Mouse (Mus musculus) stomach, embryonic 14.5 days (tissue): ENCODE data around the gene Gm15013. TPM values are rescaled to one million over a fixed set of nuclear protein-coding genes. Genes with fewer than 3 reads are reported as not detected.

Experiments used
- ATAC-seq: fragments of 200-750 bp; cut with Nextera tagmentation; 2 replicates; pipeline ENCODE4 v1.8.0; 2017; ENCODE audit warnings: low read depth, moderate TSS enrichment; ENCODE audit not compliant: insufficient number of reproducible peaks, insufficient read depth, low FRiP score
- H3K27ac ChIP-seq: fragments of 300-500 bp; sonication (generic); 2 replicates; pipeline ENCODE4 v1.5.1; 2014; ENCODE audit warnings: mild to moderate bottlenecking, low read length, moderate library complexity, mixed read lengths
- H3K27me3 ChIP-seq: fragments of 300-500 bp; sonication (generic); 2 replicates; pipeline ENCODE4 v1.6.1; 2014; ENCODE audit warnings: low read length, control low read depth, mixed read lengths; ENCODE audit not compliant: control insufficient read depth, insufficient read depth
- H3K36me3 ChIP-seq: fragments of 300-500 bp; sonication (generic); 2 replicates; pipeline ENCODE4 v1.6.1; 2014; ENCODE audit warnings: mild to moderate bottlenecking, control low read depth, low read length, moderate library complexity, mixed read lengths; ENCODE audit not compliant: control insufficient read depth, insufficient read depth
- H3K4me1 ChIP-seq: fragments of 300-500 bp; sonication (generic); 2 replicates; pipeline ENCODE4 v1.6.1; 2014; ENCODE audit warnings: low read length, control low read depth, mixed read lengths; ENCODE audit not compliant: control insufficient read depth, insufficient read depth
- H3K4me2 ChIP-seq: fragments of 300-500 bp; sonication (generic); replicated peaks from 2 replicates; pipeline ENCODE4 v1.6.1; 2014; ENCODE audit warnings: low read depth, low read length, control low read depth
- H3K4me3 ChIP-seq: fragments of 300-500 bp; sonication (generic); 2 replicates; pipeline ENCODE4 v1.5.1; 2014; ENCODE audit warnings: low read depth, low read length, control low read depth
- H3K9ac ChIP-seq: fragments of 300-500 bp; sonication (generic); replicated peaks from 2 replicates; pipeline ENCODE4 v1.6.1; 2014; ENCODE audit warnings: low read depth, mild to moderate bottlenecking, control low read depth, low read length, moderate library complexity, mixed read lengths
- H3K9me3 ChIP-seq: fragments of 300-500 bp; sonication (generic); 2 replicates; pipeline ENCODE4 v1.6.1; 2016; ENCODE audit warnings: low read depth, low read length, control low read depth; ENCODE audit not compliant: control insufficient read depth
- WGBS: fragments of 180-500 bp; shearing (Covaris S2); extraction: QIAGEN DNeasy Blood & Tissue Kit; methylation state at CpG from one replicate; pipeline ENCODE4 v1.1.7; 2014; 5-methylcytosine and 5-hydroxymethylcytosine counted together
- polyA plus RNA-seq: library from polyadenylated mRNA; unstranded; fragments of >200 nt; fragmentation: Nextera tagmentation; extraction: Ambion mirVana; gene quantifications from 2 replicates; pipeline ENCODE4 v1.2.1, GENCODE M21; 2014

Gm15013 gene
- polyA plus RNA-seq, 1 experiment from 2014 or later, result 0.43 TPM

DNA sequence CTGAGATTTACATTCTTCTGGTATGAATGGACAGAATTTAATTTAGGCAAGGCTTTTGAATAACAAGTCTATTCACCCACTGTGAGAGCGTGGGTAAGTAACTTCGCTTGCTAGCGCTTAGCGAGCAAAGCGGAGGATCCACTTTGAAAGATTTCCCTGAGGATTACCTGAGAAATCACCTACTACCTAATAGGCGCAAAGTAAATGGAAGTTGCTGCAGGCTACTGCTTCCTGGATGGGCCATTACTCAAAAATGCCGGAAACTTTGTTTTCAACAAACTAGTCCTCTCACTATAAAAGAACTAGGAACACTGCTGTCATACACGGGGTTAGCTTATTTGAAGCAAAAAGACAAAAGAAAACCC lies 29.9 kb downstream of the Gm15013 start:
- Histone ChIP-seq H3K4me2 (peak overlapping the region; percentile 40), H3K9ac (peak overlapping the region; percentile 25; the same call in 1 of the 2 replicates)

GRCm38 (mm10) chrX:139665829-139666228 lies 48.5 kb downstream of the Gm15013 start:
- Histone ChIP-seq H3K27ac (no peak overlapping the region), H3K27me3 (no peaks in the 10 kb centered on the region), H3K9ac (no peak overlapping the region), H3K9me3 (no peaks in the 10 kb centered on the region), H3K4me1 (no peaks in the 10 kb centered on the region), H3K36me3 (no peaks in the 10 kb centered on the region), H3K4me3 (no peak overlapping the region), H3K4me2 (no peak overlapping the region)
- 76% methylated on average over 2 of the region's 2 CpGs for WGBS
- ATAC-seq, result no peak

More for the DNA sequence above, 29.9 kb downstream of the Gm15013 start:
- ATAC-seq, result peak; percentile 60; the same call in 1 of the 2 replicates
- Histone ChIP-seq H3K36me3 (no peaks in the 10 kb centered on the region), H3K4me3 (peak overlapping the region; percentile 51), H3K9me3 (no peaks in the 10 kb centered on the region), H3K27me3 (no peaks in the 10 kb centered on the region), H3K4me1 (no peaks in the 10 kb centered on the region), H3K27ac (no peak overlapping the region)
- WGBS, result 21% methylated on average over 8 of the region's 8 CpGs

Other genes with a start within 250 kb of the Gm15013 start
- 2.9 and 3.9 TPM in 2 replicates for gene D330045A20Rik, start 234.1 kb downstream of the Gm15013 start, polyA plus RNA-seq
- 28.5 and 33.8 TPM in 2 replicates for gene Rnf128, start 151.2 kb downstream of the Gm15013 start, polyA plus RNA-seq
- 3.3 and 3.7 TPM in 2 replicates for gene Tbc1d8b, start 29.5 kb downstream of the Gm15013 start, polyA plus RNA-seq
- not detected in 2 replicates for gene Ripply1, start 67.9 kb upstream of the Gm15013 start, polyA plus RNA-seq
- gene Cldn2, start 86.3 kb upstream of the Gm15013 start, polyA plus RNA-seq, result 0.45 and 0.71 TPM in 2 replicates
- gene Morc4, start 157.2 kb upstream of the Gm15013 start, polyA plus RNA-seq, result 17.2 and 19.1 TPM in 2 replicates